Mouse (Mus musculus) adrenal gland (tissue): ENCODE results near the gene Suclg1.

Source experiments
- intact Hi-C: fragments of 180-260 bp; cut with DNase I; formaldehyde crosslinking; loops from one replicate; pipeline ENCODE4 v1.15.1; 2025
- long read RNA-seq, 2 experiments: library from polyadenylated mRNA; unstranded; transcript quantifications; one replicate each; pipeline ENCODE4 v2.0.0; 2020; ENCODE audit warnings: borderline replicate concordance in 1 of 2; ENCODE audit not compliant: insufficient replicate concordance in 1 of 2

Gene Suclg1
- long read RNA-seq, experiment 1, transcript Suclg1-201 (9 exons, 1,519 nt): major isoform, 136 of 143 reads
- long read RNA-seq, experiment 1, partial matches to known transcripts: 4 of 143 reads
- long read RNA-seq, experiment 1, other reads (novel, unspliced or antisense): 3 of 143 reads
- long read RNA-seq, experiment 2, transcript Suclg1-201 (9 exons, 1,519 nt): major isoform, 138 of 149 reads
- long read RNA-seq, experiment 2, partial matches to known transcripts: 8 of 149 reads
- long read RNA-seq, experiment 2, other reads (novel, unspliced or antisense): 3 of 149 reads

GRCm38 (mm10) chr6:73248237-73249048 lies at the start of gene Suclg1:
TSS of gene Suclg1 (plus strand) at chr6:73248382.
- intact Hi-C loops: no loop called here

DNA sequence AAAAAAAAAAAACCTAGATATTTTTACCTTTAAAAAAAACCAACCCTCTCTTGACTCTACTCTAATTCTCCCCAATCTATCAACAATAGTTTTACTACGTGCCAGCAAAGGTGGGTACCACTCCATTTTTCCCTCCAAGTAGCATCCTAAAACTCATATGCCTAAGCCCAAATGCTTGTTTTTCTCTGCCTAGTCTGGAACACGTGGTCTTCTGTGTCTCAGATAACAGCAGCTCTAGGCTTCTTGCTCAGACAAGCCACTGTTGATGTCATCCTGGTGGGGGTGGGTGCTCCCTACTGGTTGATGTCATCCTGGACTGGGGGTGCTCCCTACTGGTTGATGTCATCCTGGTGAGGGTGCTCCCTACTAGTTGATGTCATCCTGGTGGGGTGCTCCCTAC lies 44.5 kb upstream of the Suclg1 start:
- intact Hi-C loops: no loop called here

DNA sequence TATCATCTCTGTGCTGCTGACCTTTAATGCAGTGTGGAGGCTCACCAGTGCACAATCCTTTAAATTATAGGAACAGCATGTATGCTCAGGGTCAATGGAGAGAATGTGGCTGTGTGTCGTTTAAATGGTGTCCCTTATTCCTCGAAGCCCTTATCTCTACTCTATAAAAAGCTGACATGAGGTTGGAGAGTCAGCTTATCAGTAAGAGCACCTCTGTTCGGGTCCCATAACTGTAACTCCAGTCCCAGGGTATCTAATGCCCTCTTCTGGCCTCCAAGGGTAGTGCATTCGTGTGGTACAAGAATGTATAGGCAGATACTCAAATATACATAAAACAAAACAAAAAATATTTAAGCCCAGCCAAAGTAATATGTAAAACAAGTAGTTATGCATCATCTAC lies 43.2 kb upstream of the Suclg1 start:
- intact Hi-C loops: no loop called here

DNA sequence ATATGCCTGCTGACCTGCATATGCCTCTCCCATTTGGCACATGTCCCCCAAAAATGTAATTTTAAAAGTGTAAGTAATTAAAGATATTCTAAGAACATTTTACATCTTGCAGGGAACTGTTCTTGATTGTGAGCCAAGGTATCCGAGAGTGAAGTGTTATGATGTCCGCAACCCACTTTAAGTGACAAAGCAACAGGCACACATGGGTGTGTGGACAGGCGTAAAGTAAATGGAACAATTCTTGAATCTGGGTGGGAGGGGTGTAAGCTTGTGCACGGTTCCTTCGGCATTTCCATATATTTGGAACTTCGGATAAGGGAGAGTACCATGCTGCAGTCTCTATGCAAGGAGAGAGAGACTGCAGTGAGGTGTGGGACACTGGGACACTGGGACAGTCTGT lies 38.6 kb upstream of the Suclg1 start:
- intact Hi-C loops: no loop called here

- intact Hi-C loops: no loop called here
Measured at GRCm38 (mm10) chr6:73210445-73210972, 37.7 kb upstream of the Suclg1 start.

- intact Hi-C loops: no loop called here
Measured at GRCm38 (mm10) chr6:73211036-73211435, 37.1 kb upstream of the Suclg1 start.

DNA sequence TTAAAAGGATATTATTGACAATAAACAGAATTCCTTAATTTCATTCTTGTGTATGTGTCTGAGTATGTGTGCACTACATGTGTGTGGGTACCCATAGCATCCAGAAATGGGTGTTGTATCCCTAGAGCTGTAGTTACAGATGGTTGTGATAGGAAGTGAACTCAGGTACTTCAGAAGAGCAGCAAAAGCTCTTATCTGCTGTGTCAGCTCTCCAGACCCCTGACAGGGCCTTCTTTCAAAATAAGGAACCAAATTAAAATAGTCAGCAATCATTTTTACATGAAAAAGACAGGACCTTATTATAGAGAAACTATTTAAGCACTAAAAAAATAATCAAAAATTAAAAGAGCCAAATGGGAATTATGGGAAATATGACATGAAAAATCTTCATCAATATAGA lies 36.6 kb upstream of the Suclg1 start:
- intact Hi-C loops: no loop called here

DNA sequence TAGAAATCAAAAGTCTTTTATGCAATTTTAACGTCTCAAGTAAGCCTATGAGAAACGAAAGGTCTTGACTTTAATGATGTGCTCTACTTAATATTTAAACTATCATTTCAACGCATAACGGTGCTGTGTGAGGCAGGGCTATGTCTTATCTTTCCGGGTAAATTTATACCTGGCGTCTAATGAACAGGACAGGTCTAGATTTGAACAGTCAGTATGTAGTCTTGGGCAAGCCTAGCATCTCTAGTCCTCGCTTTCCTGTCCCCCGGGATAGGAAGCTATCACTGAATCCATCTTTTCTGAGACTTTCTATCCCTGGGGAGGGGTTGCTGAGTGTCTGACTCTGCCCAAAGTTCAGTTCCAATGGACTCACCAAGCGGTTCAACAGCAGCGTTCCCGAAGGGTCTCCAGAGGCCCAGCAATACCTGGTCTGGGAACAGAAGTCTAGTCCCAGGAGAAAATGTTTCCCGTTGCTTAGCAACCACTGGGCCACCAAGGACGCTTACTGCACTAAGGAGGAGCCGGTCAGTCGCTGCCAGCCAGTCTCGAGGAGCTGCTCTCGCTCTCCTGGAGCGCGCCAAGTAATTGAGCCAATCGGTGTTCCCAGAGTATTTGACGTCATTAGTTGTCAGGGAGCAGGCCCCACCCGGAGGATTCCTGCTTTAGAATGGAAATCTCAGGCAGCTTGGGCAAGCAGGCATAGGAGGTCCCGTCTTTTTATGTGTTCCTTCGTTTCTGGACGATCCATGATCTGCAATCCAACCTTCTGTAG lies 26.8 kb upstream of the Suclg1 start, which contains the start of gene Dnah6:
Gene Dnah6 (minus strand): TSS at position 463 of the 769 bp plus-strand sequence.
- intact Hi-C loops: loop anchor here (10.0 kb wide), 1 partner anchor 207 kb away; no protein-coding TSS in a partner anchor

- intact Hi-C loops: loop anchor here (10.0 kb wide), 1 partner anchor 207 kb away; no protein-coding TSS in a partner anchor
Measured at GRCm38 (mm10) chr6:73221958-73222735, 26.0 kb upstream of the Suclg1 start.

DNA sequence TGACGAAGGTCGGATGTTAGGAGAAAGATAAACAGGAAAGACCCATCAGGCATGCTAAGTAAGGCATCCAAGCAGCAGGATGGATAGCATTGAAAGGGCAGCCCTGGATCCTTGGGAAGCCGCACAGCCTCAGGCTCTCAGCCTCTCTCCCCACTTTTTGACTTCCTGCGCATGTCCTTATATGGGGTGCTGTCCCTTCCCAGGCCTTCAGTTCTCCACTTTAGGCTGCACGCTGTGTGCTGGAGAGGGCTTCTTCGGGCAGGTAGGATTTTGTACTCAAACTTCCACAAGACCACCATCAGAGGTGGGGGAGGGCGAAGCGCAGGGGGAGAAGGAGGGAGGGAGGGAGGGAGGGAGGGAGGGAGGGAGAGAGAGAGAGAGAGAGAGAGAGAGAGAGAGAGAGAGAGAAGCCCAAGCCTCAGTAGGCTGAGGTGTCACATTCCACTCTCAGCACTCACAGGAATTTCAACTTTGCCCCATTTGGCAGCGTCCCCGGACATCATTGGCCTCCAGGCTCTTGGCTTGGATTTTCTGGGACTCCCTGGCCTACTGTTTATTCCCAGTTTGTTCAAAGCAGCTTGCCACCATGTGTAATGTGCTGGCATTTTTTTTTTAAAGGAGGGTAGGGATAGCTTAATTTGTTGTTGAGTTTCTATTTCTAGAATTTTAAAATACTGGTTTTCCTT lies 25.2 kb upstream of the Suclg1 start:
- intact Hi-C loops: loop anchor here (10.0 kb wide), 1 partner anchor 208 kb away; no protein-coding TSS in a partner anchor

DNA sequence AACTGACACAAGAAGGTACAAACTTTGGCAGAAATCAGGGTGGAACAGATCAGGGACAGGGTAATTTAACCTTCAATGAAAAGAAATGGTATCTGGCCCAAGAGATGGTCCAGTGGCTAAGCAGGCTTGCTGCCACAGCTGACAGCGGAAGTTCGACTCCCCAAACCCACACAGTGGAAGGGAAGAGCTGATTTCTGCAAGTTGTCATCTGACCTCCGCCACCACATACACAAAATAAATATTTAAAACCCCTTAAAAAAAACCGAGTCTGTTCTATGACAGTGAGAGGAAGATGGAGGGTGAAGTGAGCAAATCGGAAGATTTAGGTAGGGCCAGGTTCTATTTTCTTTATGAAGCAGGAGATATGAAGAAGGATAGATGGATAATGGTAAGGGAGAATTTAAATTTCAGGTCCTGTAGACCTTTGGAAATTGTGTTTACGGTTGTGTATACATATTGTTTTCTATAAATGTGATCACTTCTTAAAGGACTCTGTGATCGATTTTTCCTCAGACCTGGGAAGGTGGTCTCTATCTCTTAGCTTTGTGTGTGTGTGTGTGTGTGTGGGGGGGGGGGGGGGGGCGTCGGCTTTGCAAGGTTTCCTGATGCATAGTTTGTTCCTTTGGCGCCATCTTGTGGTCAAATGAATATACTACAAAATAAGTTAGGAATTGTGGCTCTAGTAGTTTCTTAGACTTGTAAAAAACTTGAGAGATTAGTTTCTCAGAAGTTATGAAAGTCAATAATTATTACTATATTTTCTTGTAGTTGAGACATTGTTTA lies 20.6 kb upstream of the Suclg1 start:
- intact Hi-C loops: loop anchor here (10.0 kb wide), 1 partner anchor 213 kb away; no protein-coding TSS in a partner anchor

GRCm38 (mm10) chr6:73228408-73228807 lies 19.8 kb upstream of the Suclg1 start:
- intact Hi-C loops: loop anchor here (10.0 kb wide), 1 partner anchor 214 kb away; no protein-coding TSS in a partner anchor

GRCm38 (mm10) chr6:73228881-73229280 lies 19.3 kb upstream of the Suclg1 start:
- intact Hi-C loops: loop anchor here (10.0 kb wide), 1 partner anchor 214 kb away; no protein-coding TSS in a partner anchor

GRCm38 (mm10) chr6:73232152-73232584 lies 16.0 kb upstream of the Suclg1 start:
- intact Hi-C loops: no loop called here

GRCm38 (mm10) chr6:73233202-73233726 lies 14.9 kb upstream of the Suclg1 start:
- intact Hi-C loops: no loop called here

DNA sequence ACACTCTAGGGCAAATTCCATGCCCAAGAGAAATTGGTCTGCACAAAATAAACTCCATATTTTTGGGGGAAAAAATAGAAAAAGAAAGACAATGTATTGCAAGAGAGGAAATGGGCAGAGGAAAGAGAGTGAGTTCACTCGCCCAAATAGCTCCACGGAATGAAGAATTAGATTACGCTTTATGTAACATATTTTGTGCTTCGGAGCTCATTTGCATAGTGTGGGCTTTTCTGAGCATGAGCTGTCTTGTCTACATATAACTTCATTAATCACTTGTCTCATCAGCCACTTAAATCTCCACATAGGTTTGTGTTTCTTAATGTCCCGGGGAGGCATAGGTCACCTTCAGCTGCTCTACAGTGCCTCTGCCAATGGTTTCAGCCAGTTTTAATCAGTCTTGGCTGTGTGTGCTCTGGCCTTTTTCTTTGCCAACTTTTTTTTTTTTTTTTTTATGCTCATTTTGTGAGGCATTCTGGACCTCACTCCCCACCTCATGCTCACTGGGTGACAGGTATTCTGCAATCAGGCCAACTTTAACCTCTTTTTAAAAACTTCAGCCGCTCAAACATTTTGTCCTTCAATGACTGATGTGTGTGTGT lies 13.8 kb upstream of the Suclg1 start:
- intact Hi-C loops: no loop called here

GRCm38 (mm10) chr6:73235650-73236049 lies 12.5 kb upstream of the Suclg1 start:
- intact Hi-C loops: no loop called here

DNA sequence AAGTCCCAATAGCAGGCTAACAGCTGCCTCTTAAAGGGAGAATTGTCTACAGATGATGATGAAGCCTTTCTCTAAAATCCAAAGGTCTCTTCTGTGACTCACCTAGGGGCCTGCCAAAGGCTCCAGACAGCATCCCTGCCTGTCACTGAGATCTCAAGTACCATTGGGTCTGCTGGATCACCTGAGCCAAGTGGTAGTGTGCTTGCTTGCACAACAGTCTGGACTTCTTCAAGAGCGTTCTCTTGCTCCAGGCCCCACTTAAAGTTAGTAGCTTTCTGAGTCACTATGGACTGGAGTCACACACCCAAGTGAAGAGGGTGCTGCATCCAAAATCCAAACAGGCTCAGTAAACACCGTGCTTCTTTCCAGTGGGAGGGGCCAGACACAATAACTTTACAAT lies 1.4 kb upstream of the Suclg1 start:
- intact Hi-C loops: no loop called here
